Mouse (Mus musculus) cortical plate, adult 2 months (tissue): ENCODE data around the gene Olfr1033.
"Not testable (repeated sequence)": the region's sequence is repeated elsewhere in the genome, so short reads cannot be mapped to it uniquely, and the experiment has no call there.

ENCODE experiments used
- CTCF ChIP-seq: fragments of 200-500 bp; IDR thresholded peaks from 2 replicates; pipeline ENCODE4 v1.5.1; 2011; ENCODE audit warnings: mild to moderate bottlenecking, control low read depth, low read length; ENCODE audit not compliant: insufficient read depth; ENCODE audit errors: extremely low read depth
- POLR2A ChIP-seq: fragments of 200-500 bp; IDR thresholded peaks from 2 replicates; pipeline ENCODE4 v1.6.1; 2011; ENCODE audit warnings: mild to moderate bottlenecking, low read length, control low read depth; ENCODE audit not compliant: insufficient read depth; ENCODE audit errors: extremely low read depth

DNA sequence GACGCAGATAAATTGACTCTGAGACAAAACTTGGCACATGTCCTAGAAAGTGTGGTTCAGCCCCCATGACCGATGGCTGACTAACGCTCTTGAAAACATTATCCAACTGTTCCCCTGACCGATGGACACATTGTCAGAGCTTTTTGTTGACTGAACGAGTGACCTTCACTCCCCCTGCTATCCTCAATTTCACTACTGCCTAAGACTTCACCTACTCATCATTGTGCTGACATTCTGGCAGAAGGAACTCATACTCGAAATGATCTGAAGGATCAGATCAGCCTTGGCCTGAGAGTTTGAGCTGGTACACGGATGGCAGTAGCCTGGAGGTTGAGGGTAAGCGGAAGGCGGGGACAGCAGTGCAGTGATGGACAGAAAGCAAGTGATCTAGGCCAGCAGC lies 1.1 kb downstream of the Olfr1033 start:
- not testable (repeated sequence) for TF ChIP-seq POLR2A, CTCF
